Mouse (Mus musculus): Measurements from ENCODE around the gene Bhlhe40. TPM values are rescaled to one million over a fixed set of nuclear protein-coding genes. Genes with fewer than 3 reads are reported as not detected.

Gene Bhlhe40
- total and polyA plus RNA-seq, 3 experiments = 15.9 to 21.6 TPM; not detected in 1

DNA sequence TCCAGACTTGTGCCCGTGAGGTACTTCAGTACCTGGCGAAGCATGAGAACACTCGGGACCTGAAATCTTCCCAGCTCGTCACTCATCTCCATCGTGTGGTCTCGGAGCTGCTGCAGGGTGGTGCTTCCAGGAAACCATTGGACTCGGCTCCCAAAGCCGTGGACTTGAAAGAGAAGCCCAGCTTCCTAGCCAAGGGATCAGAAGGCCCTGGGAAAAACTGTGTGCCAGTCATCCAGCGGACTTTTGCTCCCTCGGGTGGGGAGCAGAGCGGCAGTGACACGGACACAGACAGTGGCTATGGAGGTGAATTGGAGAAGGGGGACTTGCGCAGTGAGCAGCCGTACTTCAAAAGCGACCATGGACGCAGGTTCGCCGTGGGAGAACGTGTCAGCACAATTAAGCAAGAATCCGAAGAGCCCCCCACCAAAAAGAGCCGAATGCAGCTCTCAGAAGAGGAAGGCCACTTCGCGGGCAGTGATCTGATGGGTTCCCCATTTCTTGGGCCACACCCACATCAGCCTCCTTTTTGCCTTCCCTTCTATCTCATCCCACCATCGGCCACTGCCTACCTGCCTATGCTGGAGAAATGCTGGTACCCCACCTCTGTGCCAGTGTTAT lies 4.2 kb downstream of the Bhlhe40 start:
- Histone ChIP-seq H3K79me2 (ENCODE audit: control insufficient read depth, insufficient read depth, low read length, poor library complexity) (peaks cover 19% of the 10 kb centered on the region), H3K27ac (ENCODE audit: control insufficient read depth, low read depth, low read length) (peak overlapping the region; percentile 50; the same call in 1 of the 2 replicates), H3K4me1 (ENCODE audit: control insufficient read depth in 1 of 2, insufficient read depth in 2 of 2, low read length in 2 of 2) (peaks cover 19 to 31% of the 10 kb centered on the region in 2 experiments), H3K36me3 (ENCODE audit: control insufficient read depth in 1 of 2, insufficient read depth in 2 of 2, low read length in 2 of 2) (peaks cover 2 to 34% of the 10 kb centered on the region in 2 experiments), H3K27me3 (ENCODE audit: control insufficient read depth in 1 of 2, insufficient read depth in 2 of 2, low read length in 2 of 2) (no peaks in the 10 kb centered on the region), H3K9me3 (replicated peaks; ENCODE audit: insufficient read depth, low read length) (no peaks in the 10 kb centered on the region), H3K4me3 (ENCODE audit: control insufficient read depth in 1 of 2, insufficient read depth in 1 of 2, low read depth in 2 of 2, low read length in 2 of 2) (no peak overlapping the region), H3K9ac (ENCODE audit: control insufficient read depth, low read depth, low read length, poor library complexity, severe bottlenecking) (peak overlapping the region; percentile 28; the same call in 1 of the 2 replicates)
- peak; percentile 48 for DNase-seq (ENCODE audit: low read depth, low spot score)
- TF ChIP-seq GABPA (IDR thresholded peaks at IDR 0.05; ENCODE audit: low read depth, low read length) = no peak
- no peak for TF ChIP-seq ETS1 (IDR thresholded peaks at IDR 0.05; ENCODE audit: low read depth, low read length)
- TF ChIP-seq TCF12 (IDR thresholded peaks at IDR 0.05; ENCODE audit: low read depth, low read length) = no peak
- no peak for TF ChIP-seq SMC3 (IDR thresholded peaks at IDR 0.05; ENCODE audit: low read depth, low read length)
- TF ChIP-seq EP300 (IDR thresholded peaks at IDR 0.05; ENCODE audit: low read depth in 1 of 2, low read length in 2 of 2) = no peak
- no peak for TF ChIP-seq UBTF (IDR thresholded peaks at IDR 0.05; ENCODE audit: borderline replicate concordance, insufficient read depth, low read depth, low read length)
- TF ChIP-seq RCOR1 (IDR thresholded peaks at IDR 0.05; ENCODE audit: low read depth, low read length) = no peak
- no peak for TF ChIP-seq MYB (IDR thresholded peaks at IDR 0.05; ENCODE audit: low read depth, low read length)
- TF ChIP-seq CHD1 (IDR thresholded peaks at IDR 0.05; ENCODE audit: low read depth, low read length) = no peak
- no peak for TF ChIP-seq NRF1 (IDR thresholded peaks at IDR 0.05; ENCODE audit: insufficient read depth, low read depth, low read length, poor library complexity, severe bottlenecking)
- TF ChIP-seq GATA1 (IDR thresholded peaks at IDR 0.05; ENCODE audit: low read depth, low read length) = no peak
- no peak for TF ChIP-seq BHLHE40 (IDR thresholded peaks at IDR 0.05; ENCODE audit: borderline replicate concordance, low read depth, low read length)

DNA sequence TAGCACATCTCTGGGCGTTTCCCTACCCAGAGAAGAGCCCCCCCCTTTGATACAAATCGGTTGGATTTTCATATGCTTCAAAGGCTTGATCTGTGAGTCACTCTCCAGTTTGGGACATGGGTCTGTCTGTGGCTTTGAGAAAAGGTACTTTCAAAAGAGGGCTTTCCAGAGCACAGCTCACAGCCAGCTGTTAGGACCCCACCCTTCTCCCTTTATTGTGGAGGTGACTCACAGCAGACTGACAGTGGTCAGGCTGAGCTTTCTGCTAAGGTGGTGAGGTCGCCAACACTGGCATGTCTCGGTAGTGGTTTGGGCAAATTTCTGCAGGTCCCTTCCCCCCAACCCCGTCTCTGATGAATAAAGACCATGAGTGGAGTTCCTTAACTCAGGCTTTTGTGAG lies 5.2 kb downstream of the Bhlhe40 start:
- no peak for TF ChIP-seq SMC3 (IDR thresholded peaks at IDR 0.05; ENCODE audit: low read depth, low read length)
- TF ChIP-seq MAFK (IDR thresholded peaks at IDR 0.05; ENCODE audit: borderline replicate concordance, low read depth, low read length) = no peak
- no peak for TF ChIP-seq USF2 (IDR thresholded peaks at IDR 0.05; ENCODE audit: borderline replicate concordance in 1 of 2, insufficient read depth in 1 of 2, low read depth in 1 of 2, low read length in 2 of 2)
- no peak for TF ChIP-seq CHD2 (IDR thresholded peaks at IDR 0.05; ENCODE audit: low read length)
- TF ChIP-seq RCOR1 (IDR thresholded peaks at IDR 0.05; ENCODE audit: low read depth, low read length) = no peak
- no peak for TF ChIP-seq MYC (IDR thresholded peaks at IDR 0.05; ENCODE audit: low read depth, low read length)
- TF ChIP-seq MAZ (IDR thresholded peaks at IDR 0.05; ENCODE audit: low read depth, low read length) = no peak
- TF ChIP-seq RAD21 (IDR thresholded peaks at IDR 0.05; ENCODE audit: low read depth, low read length) = no peak
- TF ChIP-seq JUND (IDR thresholded peaks at IDR 0.05; ENCODE audit: low read depth, low read length) = no peak
- TF ChIP-seq KAT2A (conservative IDR thresholded peaks at IDR 0.05; ENCODE audit: low read depth, low read length) = no peak
- no peak overlapping the region for H3K27ac ChIP-seq (ENCODE audit: control insufficient read depth, low read depth, low read length)
- peaks cover 2 to 34% of the 10 kb centered on the region in 2 experiments for H3K36me3 ChIP-seq (ENCODE audit: control insufficient read depth in 1 of 2, insufficient read depth in 2 of 2, low read length in 2 of 2)
- H3K79me2 ChIP-seq (ENCODE audit: control insufficient read depth, insufficient read depth, low read length, poor library complexity) = peaks cover 18% of the 10 kb centered on the region
- H3K4me1 ChIP-seq (ENCODE audit: control insufficient read depth in 1 of 2, insufficient read depth in 2 of 2, low read length in 2 of 2) = peaks cover 19 to 31% of the 10 kb centered on the region in 2 experiments
- no peak overlapping the region for H3K9ac ChIP-seq (ENCODE audit: control insufficient read depth, low read depth, low read length, poor library complexity, severe bottlenecking)
- H3K4me3 ChIP-seq (ENCODE audit: control insufficient read depth in 1 of 2, insufficient read depth in 1 of 2, low read depth in 2 of 2, low read length in 2 of 2) = no peak overlapping the region
- no peaks in the 10 kb centered on the region for H3K9me3 ChIP-seq (replicated peaks; ENCODE audit: insufficient read depth, low read length)
- no peaks in the 10 kb centered on the region for H3K27me3 ChIP-seq (ENCODE audit: control insufficient read depth in 1 of 2, insufficient read depth in 2 of 2, low read length in 2 of 2)
- no peak for DNase-seq (ENCODE audit: low read depth, low spot score)
